Mouse (Mus musculus): ENCODE measurements around the gene Sdf4. TPM values are rescaled to one million over a fixed set of nuclear protein-coding genes. Genes with fewer than 3 reads are reported as not detected.

The Sdf4 gene
- 47.6 and 50.5 TPM in 2 replicates for polyA plus RNA-seq (2012; rRNA removed)

DNA sequence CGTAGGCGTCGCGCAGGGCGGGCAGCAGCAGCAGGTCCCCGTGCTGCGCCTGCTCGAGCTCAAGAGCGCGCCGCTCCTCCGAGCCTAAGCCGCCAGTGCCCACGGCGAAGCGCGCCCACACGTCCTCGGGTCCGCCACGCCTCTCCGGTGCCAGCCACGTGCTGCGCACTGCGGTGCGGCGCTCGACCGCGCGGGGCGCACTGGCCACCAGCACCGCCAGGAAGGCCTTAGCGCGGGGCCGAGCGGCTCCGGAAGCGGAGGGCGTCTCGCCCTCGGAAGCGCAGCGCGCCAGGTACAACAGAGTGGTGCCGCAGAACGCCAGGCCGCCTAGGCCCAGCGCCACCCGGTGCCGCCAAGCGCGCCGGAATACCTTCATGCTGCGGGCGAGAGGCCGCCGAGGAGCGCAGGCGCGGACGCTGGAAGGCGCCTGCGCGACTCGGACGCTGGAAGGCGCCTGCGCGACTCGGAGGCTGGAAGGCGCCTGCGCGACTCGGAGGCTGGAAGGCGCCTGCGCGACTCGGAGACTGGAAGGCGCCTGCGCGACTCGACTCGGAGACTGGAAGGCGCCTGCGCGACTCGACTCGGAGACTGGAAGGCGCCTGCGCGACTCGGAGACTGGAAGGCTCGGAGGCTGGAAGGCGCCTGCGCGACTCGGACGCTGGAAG is at the start of gene Sdf4, which contains the start of gene B3galt6:
Gene Sdf4, plus strand, starts transcription at position 632 of the 665 bp plus-strand sequence.
Gene B3galt6, minus strand, starts transcription at position 409 of the 665 bp plus-strand sequence.
- Histone ChIP-seq H3K27me3 (ENCODE audit: control insufficient read depth, insufficient read depth, low read length) (no peaks in the 10 kb centered on the region), H3K36me3 (ENCODE audit: control insufficient read depth, insufficient read depth, low read length) (no peaks in the 10 kb centered on the region), H3K27ac (ENCODE audit: control insufficient read depth, insufficient read depth, low read depth, low read length) (peak within 1 kb of the TSS; percentile 94), H3K4me3 (ENCODE audit: control insufficient read depth, low read depth, low read length) (peak within 1 kb of the TSS; percentile 92), H3K4me1 (ENCODE audit: control insufficient read depth, insufficient read depth, low read length) (peaks cover 10% of the 10 kb centered on the region)
- TF ChIP-seq CTCF (IDR thresholded peaks at IDR 0.05; ENCODE audit: control insufficient read depth, insufficient read depth, insufficient replicate concordance, low read depth, low read length) (peak; percentile 69), POLR2A (IDR thresholded peaks at IDR 0.05; ENCODE audit: control insufficient read depth, low read depth, low read length) (peak; percentile 76)

DNA sequence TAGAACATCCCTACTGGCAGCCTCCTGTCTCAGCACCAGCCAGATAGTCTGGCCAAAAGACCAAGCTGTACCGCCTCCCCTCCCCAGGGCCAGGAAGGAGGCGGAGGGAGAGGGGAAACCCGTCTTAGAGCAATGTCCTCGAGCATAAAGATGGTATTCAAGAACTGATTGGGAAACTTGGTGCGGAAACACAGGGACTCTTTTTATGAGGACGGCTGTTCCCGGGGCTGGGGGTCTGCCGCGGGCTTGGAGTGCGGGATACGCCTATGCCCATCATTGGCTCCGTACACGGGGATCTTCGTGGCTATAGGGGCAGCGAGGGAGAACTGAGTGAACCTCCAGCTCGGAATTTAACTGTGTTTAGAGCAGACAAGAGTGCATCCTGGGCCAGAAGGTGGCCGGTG is 49.6 kb upstream of the Sdf4 start:
- Histone ChIP-seq H3K36me3 (ENCODE audit: control insufficient read depth, insufficient read depth, low read length) (no peaks in the 10 kb centered on the region; the same call in 1 of the 2 replicates), H3K4me3 (ENCODE audit: control insufficient read depth, low read depth, low read length) (peak overlapping the region; percentile 92), H3K4me1 (ENCODE audit: control insufficient read depth, insufficient read depth, low read length) (peaks cover 10% of the 10 kb centered on the region), H3K27ac (ENCODE audit: control insufficient read depth, insufficient read depth, low read depth, low read length) (peak overlapping the region; percentile 27), H3K27me3 (ENCODE audit: control insufficient read depth, insufficient read depth, low read length) (no peaks in the 10 kb centered on the region)
- TF ChIP-seq POLR2A (IDR thresholded peaks at IDR 0.05; ENCODE audit: control insufficient read depth, low read depth, low read length) (no peak), CTCF (IDR thresholded peaks at IDR 0.05; ENCODE audit: control insufficient read depth, insufficient read depth, insufficient replicate concordance, low read depth, low read length) (no peak)

GRCm38 (mm10) chr4:155943534-155944249 is 49.0 kb upstream of the Sdf4 start, which contains the start of gene Ube2j2:
Ube2j2 (plus strand) TSS chr4:155943831.
- Histone ChIP-seq H3K27ac (ENCODE audit: control insufficient read depth, insufficient read depth, low read depth, low read length) (peak within 1 kb of the TSS; percentile 78), H3K27me3 (ENCODE audit: control insufficient read depth, insufficient read depth, low read length) (no peaks in the 10 kb centered on the region), H3K36me3 (ENCODE audit: control insufficient read depth, insufficient read depth, low read length) (no peaks in the 10 kb centered on the region; the same call in 1 of the 2 replicates), H3K4me1 (ENCODE audit: control insufficient read depth, insufficient read depth, low read length) (peaks cover 10% of the 10 kb centered on the region), H3K4me3 (ENCODE audit: control insufficient read depth, low read depth, low read length) (peak within 1 kb of the TSS; percentile 92)
- TF ChIP-seq POLR2A (IDR thresholded peaks at IDR 0.05; ENCODE audit: control insufficient read depth, low read depth, low read length) (peak; percentile 90), CTCF (IDR thresholded peaks at IDR 0.05; ENCODE audit: control insufficient read depth, insufficient read depth, insufficient replicate concordance, low read depth, low read length) (no peak; the same call in 1 of the 2 replicates)

- TF ChIP-seq POLR2A (IDR thresholded peaks at IDR 0.05; ENCODE audit: control insufficient read depth, low read depth, low read length) (no peak), CTCF (IDR thresholded peaks at IDR 0.05; ENCODE audit: control insufficient read depth, insufficient read depth, insufficient replicate concordance, low read depth, low read length) (no peak)
- Histone ChIP-seq H3K27ac (ENCODE audit: control insufficient read depth, insufficient read depth, low read depth, low read length) (peak overlapping the region; percentile 78), H3K27me3 (ENCODE audit: control insufficient read depth, insufficient read depth, low read length) (no peaks in the 10 kb centered on the region), H3K4me1 (ENCODE audit: control insufficient read depth, insufficient read depth, low read length) (peaks cover 10% of the 10 kb centered on the region), H3K36me3 (ENCODE audit: control insufficient read depth, insufficient read depth, low read length) (no peaks in the 10 kb centered on the region; the same call in 1 of the 2 replicates), H3K4me3 (ENCODE audit: control insufficient read depth, low read depth, low read length) (peak overlapping the region; percentile 92)
Observed at GRCm38 (mm10) chr4:155944271-155944670, 48.4 kb upstream of the Sdf4 start.

DNA sequence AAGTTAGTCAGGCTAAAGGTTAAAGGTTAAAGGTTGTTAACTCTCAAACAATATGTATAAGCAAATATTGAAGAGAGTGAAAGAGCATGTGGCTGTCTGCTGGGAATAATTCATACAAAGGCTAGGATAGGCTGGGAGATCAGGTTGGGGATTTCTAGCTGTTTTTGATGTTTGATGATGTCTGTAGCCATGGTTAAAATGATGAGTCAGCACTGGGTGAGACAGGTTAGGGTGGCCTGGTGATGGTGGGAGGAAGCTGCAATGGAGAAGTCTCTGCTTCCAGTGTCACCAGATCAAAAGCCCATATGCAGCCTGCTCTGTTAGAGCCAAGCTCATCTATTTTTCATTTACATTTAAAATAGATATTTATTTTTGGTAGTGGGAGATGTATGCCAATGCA is 45.6 kb upstream of the Sdf4 start:
- peaks cover 10% of the 10 kb centered on the region for H3K4me1 ChIP-seq (ENCODE audit: control insufficient read depth, insufficient read depth, low read length)
- H3K27ac ChIP-seq (ENCODE audit: control insufficient read depth, insufficient read depth, low read depth, low read length) = no peak overlapping the region
- H3K4me3 ChIP-seq (ENCODE audit: control insufficient read depth, low read depth, low read length) = no peak overlapping the region
- TF ChIP-seq CTCF (IDR thresholded peaks at IDR 0.05; ENCODE audit: control insufficient read depth, insufficient read depth, insufficient replicate concordance, low read depth, low read length) (no peak), POLR2A (IDR thresholded peaks at IDR 0.05; ENCODE audit: control insufficient read depth, low read depth, low read length) (no peak)
- H3K27me3 ChIP-seq (ENCODE audit: control insufficient read depth, insufficient read depth, low read length) = no peaks in the 10 kb centered on the region
- no peaks in the 10 kb centered on the region; the same call in 1 of the 2 replicates for H3K36me3 ChIP-seq (ENCODE audit: control insufficient read depth, insufficient read depth, low read length)

DNA sequence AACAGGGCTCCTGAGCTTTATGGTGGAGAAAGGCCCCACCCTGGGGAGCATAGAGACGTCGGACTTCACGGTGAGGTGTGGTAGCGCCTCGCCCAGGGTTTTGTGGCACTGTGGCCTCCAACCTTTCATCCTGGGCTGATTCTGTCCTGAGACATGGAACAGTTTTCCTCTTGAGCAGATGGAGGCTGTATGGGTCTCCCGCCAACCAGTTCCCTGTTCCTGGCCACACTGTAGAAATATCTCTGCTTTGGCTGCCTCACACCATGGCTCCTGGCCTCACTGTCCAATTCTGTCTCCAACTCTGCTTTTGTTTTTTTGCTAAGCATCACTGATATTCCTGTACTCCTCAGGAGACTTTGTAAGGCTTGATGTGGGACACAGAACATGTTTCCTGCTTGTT is 37.2 kb upstream of the Sdf4 start:
- no peaks in the 10 kb centered on the region for H3K27me3 ChIP-seq (ENCODE audit: control insufficient read depth, insufficient read depth, low read length)
- H3K27ac ChIP-seq (ENCODE audit: control insufficient read depth, insufficient read depth, low read depth, low read length) = no peak overlapping the region
- no peaks in the 10 kb centered on the region; the same call in 1 of the 2 replicates for H3K36me3 ChIP-seq (ENCODE audit: control insufficient read depth, insufficient read depth, low read length)
- H3K4me3 ChIP-seq (ENCODE audit: control insufficient read depth, low read depth, low read length) = no peak overlapping the region
- H3K4me1 ChIP-seq (ENCODE audit: control insufficient read depth, insufficient read depth, low read length) = no peaks in the 10 kb centered on the region
- no peak for TF ChIP-seq CTCF (IDR thresholded peaks at IDR 0.05; ENCODE audit: control insufficient read depth, insufficient read depth, insufficient replicate concordance, low read depth, low read length)
- no peak for TF ChIP-seq POLR2A (IDR thresholded peaks at IDR 0.05; ENCODE audit: control insufficient read depth, low read depth, low read length)

DNA sequence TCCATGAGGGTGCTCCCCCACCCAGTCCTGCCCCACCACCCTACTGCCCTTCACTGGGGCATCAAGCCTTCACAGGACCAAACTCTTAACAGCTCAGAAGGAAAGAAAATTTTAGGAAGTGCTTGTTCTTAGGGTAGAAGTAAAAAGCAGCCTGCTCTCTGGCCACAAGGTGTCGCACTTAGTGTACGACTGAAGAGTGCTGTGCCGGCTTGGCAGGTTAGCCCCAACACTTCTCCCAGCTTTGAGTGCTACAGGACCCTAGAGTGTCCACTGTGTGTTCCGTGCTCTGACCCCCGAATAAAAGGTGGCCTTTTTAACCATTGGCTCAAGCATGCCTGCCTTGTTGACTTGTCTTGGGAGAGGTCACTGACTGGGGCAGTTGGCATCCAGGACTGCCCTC is 33.4 kb upstream of the Sdf4 start:
- H3K4me1 ChIP-seq (ENCODE audit: control insufficient read depth, insufficient read depth, low read length) = peaks cover 14% of the 10 kb centered on the region
- H3K27ac ChIP-seq (ENCODE audit: control insufficient read depth, insufficient read depth, low read depth, low read length) = no peak overlapping the region
- no peak overlapping the region for H3K4me3 ChIP-seq (ENCODE audit: control insufficient read depth, low read depth, low read length)
- no peaks in the 10 kb centered on the region for H3K27me3 ChIP-seq (ENCODE audit: control insufficient read depth, insufficient read depth, low read length)
- no peaks in the 10 kb centered on the region; the same call in 1 of the 2 replicates for H3K36me3 ChIP-seq (ENCODE audit: control insufficient read depth, insufficient read depth, low read length)
- peak; percentile 57; the same call in 1 of the 2 replicates for TF ChIP-seq CTCF (IDR thresholded peaks at IDR 0.05; ENCODE audit: control insufficient read depth, insufficient read depth, insufficient replicate concordance, low read depth, low read length)
- no peak for TF ChIP-seq POLR2A (IDR thresholded peaks at IDR 0.05; ENCODE audit: control insufficient read depth, low read depth, low read length)
